Mouse (Mus musculus) CD4-positive, CD25-positive, alpha-beta regulatory T cell, adult 2 months (primary cell): ENCODE data around the gene Poln.
A peak's percentile ranks its signal among the peaks of the same experiment; 100 is the strongest.

ENCODE experiments used
- DNase-seq: peaks from one replicate; pipeline ENCODE4 v3.0.0-alpha.2; 2012; ENCODE audit warnings: low read depth, low spot score

The Poln gene

GRCm38 (mm10) chr5:34168950-34169891 is at the start of gene Poln, which contains the start of gene Haus3:
Gene Poln, minus strand, starts transcription at chr5:34169448.
Gene Haus3, minus strand, starts transcription at chr5:34169527.
- DNase-seq = peak; percentile 99

DNA sequence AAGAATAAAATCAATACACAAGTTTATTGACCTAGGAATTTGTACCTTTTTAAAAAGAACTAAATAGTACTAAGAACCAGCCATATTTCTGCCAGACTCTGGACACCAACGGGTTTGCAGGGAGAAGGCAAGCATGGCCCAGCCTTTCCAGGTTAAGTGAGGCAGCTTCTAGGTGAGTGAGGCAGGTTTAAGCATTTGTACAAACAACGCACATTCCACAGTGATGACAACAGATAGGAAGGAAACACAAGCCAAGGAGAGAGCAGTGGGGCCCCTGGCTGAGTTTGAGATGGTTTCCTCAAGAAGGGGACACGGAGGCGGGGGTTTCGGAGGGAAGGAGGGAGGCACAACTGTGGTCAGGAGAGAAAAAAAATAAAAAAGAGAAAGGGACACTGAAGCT is 49.4 kb upstream of the Poln start:
- no peak for DNase-seq

DNA sequence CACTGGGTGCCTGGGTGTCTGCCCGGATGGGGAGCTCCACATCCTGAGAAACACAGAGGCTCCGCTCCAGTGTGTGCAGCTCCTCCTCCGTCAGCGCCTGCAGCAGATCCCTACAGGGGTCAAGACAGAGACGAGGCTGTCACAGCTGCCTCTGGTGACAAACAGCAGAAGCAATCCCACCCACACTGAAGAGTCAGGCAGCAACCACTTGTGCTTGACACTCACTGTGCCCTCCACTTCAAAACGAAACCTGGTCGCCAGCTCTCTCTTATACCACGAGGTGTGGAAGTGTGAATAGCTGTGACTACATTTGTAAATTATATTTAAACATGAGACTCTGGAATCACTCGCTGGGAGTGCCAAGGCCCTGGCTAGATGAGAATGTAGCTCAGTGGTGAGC is 48.5 kb upstream of the Poln start:
- no peak for DNase-seq

- no peak for DNase-seq
Measured at GRCm38 (mm10) chr5:34216025-34216424, 46.8 kb upstream of the Poln start.

DNA sequence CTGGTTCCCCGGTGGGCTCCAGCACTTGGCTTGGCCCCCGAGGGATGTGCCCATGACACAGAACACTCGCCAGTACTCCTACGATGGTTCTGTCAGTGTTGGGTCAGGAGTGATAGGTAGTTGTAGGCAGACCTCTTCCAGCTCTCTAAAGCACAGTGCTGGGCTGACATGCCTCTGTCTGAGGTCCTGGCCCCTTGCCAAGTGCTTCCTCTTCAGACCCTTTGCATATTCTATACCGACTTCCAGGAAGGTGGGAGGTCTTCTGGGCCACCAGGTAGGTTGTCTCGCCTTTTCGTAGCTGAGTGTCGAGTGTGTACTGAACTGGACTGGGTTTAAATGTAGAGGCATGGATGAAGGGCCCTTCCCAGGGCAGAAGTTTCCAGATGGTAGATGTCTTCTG is 44.4 kb upstream of the Poln start:
- no peak for DNase-seq

DNA sequence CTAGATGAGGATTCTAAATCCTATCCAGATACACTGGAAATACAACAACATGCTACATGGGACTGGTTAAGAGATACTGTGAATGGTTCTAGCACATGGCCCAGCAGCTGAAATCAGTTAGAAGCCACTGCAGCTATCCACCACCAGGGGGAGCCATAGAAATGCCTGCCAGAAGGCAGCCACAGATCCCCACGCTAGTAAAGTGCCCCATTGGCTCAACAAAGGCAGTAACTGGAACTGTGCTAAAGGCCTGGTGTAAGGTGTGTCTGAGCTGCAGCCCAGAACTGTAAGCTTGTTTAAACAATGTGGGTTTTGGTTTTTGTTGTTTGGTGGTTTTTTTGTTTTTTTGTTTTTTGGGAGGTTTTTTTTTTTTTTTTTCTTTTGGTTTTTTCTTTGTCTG is 41.0 kb upstream of the Poln start:
- DNase-seq = peak; percentile 92

DNA sequence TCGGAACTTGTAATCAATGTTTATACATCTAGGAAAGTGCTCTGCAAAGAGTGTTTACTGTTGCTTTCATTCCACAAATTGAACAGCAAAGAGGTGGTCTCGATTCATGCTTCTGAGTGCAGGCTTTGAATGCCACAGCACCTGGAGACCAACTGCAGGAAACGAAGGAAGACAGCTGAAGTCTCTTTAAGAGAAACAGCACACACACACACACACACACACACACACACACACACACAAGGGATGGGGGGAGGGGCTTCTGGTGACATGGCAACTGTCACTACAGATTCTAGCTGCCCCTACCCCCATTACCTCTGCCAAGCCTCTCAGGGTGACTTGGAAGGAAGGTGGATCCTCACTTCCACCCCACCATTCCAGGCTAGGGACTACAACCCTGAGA is 38.3 kb upstream of the Poln start:
- DNase-seq = peak; percentile 57

- no peak for DNase-seq
Measured at GRCm38 (mm10) chr5:34205788-34206187, 36.5 kb upstream of the Poln start.

DNA sequence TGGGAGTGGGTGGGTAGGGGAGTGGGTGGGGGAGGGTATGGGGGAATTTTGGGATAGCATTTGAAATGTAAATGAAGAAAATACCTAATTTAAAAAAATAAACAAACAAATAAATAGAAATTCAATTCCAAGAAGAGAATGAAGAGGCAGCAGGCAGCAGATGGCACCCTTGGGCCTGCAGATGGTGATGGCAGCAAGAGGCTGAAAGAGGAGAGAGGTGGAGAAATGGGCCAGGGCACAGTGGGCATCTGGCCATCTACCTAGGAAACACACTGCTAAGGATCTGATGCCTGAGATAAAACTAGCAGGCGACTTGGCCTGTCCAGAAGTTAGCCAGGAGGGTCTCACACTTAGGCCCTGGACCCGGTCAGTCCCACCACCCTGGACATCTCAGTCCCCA is 35.7 kb upstream of the Poln start:
- DNase-seq = no peak

DNA sequence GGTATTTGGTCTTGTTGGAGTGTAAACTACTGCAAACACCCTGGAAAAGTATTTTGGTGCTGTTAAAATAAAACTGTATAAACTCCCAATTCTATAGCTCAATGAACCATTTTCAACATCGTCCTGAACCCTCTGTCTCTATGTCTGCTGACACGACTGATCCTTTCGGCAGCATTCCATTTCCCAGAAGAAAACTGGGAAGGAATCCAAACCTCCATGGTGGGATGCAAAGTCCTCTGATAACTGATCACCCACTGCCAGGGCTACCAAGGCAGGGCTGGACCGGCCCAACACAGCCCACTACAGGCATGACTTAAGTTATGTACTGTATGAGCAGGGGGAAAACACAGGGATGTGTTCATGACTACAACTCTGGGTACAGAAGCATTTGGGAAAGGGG is 32.8 kb upstream of the Poln start:
- no peak for DNase-seq

- DNase-seq = peak; percentile 63
Measured at GRCm38 (mm10) chr5:34201396-34201795, 32.1 kb upstream of the Poln start.

- DNase-seq = peak; percentile 51
Measured at GRCm38 (mm10) chr5:34198615-34199014, 29.4 kb upstream of the Poln start.

DNA sequence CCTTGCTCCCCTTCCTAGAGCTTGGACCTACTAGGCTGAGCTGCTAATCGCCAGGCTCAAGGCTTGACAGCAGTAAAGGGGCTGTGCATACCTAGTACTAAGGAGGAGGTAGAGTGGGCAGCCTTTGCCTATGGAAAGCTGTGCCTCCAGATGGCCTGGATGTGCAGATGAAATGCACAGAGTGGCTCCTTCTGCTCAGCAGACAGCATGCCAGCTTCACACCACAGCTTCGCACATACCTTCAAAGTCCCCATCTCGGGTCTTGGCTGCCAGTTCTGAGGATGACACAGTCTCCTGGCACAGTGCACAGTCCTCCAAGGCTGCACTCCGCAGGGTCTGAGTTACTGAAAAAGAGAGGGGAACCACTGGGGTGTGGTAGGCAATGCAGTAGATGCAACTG is 28.0 kb upstream of the Poln start:
- DNase-seq = peak; percentile 38

- peak; percentile 95 for DNase-seq
Measured at GRCm38 (mm10) chr5:34196423-34196822, 27.2 kb upstream of the Poln start.

GRCm38 (mm10) chr5:34195786-34196185 is 26.5 kb upstream of the Poln start:
- peak; percentile 47 for DNase-seq

DNA sequence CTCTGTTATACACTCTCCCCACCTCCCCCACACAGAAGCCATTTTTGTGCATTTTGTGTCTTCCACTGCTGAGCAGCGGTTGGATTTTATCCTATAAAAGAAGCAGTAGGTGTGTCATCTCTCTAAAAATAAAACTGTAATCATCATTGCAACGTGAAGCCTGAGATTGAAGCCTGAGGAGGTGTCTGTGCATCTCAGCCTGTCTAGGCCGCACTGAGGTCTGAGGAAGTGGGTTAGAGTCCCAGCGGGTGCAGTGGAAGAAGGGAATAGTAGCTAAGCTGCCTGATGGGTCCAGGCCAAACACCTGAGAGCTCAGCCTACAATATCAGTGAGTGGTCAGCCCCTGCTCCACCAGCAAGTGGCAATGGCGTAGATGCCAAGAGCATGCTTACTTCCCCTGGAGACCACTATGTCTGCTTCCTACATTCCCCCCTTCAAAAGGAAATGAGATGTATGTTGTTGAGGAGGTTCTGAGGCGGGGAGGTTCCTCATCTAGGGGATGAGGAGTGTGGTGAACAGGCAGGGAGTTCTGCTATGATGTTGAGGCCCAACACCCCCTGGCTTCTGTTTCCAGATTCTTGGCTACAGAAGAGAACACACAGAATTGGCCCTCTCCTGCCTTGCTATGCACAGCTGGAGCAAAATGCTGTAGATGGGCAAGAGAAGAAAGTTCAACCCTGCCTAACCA is 25.9 kb upstream of the Poln start:
- peak; percentile 50 for DNase-seq

DNA sequence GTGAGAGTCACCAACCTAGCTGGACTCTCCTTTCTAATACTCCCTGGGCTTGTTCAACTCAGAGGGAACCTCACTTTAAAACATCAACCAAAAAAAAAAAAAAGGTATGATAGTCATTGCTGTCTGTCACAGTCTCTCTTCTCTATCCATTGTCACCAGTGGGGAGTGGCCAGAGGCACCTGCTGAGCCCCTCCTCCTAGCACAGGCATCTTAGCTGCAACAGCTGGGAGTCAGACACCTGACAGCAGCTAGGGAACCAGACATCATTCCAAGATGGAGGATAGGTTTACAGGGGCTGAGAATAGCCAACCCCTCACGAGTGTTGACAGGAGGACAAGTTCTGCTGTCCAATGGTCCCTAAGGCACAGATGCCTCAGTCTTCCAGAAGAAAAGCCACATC is 25.2 kb upstream of the Poln start:
- DNase-seq = peak; percentile 35

DNA sequence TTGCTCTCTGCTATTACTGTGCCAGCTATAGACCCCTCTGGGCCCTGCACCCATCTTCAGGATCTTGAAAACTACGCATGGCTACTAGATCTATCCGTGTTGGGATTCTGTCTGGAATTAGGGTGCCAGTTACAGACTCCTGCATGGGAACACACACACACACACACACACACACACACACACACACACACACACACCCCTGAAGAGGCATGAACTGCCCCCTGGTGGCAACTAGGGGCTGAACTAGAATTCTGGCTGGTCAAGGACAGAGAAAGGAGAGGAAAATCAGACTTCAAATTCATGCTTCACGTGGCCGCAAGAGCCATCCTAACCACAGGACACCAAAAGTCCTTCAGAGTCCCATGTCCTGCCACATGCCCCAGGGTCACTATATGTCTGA is 22.6 kb upstream of the Poln start:
- peak; percentile 54 for DNase-seq

- no peak for DNase-seq
Measured at GRCm38 (mm10) chr5:34191021-34191420, 21.8 kb upstream of the Poln start.

DNA sequence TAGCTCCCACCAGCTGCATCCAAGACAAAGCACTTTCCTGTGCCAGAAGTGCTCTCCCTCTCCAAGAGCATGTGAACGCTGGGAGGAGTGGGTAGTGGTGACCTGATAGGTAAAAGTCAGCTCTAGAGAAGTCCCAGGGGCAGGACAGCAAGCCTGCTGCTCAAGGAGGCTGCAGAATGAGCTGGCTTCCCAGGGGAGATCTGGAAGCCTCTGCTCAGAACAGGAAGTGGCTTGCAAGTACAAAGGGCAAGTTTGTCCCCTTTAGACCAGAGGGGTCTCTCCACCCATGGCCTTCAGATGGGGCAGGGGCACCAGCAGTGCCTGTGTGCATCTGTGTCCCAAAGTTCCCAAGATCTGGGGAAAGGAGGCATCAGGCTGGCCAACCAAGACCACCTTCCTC is 20.3 kb upstream of the Poln start:
- DNase-seq = no peak

- DNase-seq = no peak
Measured at GRCm38 (mm10) chr5:34188856-34189255, 19.6 kb upstream of the Poln start.

DNA sequence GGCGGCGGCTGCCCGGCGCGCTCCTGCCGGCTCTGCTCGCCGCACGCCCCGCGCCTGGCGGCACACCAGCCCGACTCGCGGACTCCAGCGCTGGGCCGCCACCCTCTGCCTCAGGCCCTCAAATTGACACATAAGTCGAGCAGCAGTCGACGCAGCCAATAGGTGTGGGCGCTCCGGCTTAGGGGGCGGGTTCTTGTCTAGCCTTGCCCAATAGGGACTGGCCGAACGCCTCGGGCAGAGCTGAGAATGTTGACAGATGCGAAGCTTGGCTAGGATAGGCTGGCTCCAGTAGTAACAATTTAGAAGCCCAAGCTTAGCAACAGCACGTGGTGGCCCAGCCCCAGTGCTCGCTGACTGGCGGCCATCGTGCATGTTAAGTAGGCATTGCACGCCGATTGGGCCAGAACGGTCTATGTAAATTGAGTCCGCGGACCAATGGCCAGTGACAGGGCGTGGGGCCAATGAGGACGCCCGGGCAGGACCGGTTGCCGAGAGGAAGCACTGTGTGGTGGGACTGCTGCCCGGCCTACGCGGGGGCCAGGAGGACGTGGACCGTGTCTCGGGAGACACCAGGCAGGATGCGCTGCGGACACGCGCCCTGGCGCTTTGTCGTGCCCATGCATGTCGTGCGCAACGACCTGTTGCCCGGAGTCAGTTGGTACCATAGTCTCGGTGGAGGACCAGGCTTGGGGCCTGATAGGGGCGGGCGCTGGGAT is 18.5 kb upstream of the Poln start, which contains the start of gene Mxd4:
Mxd4 (minus strand) TSS at position 120 of the 716 bp plus-strand sequence.
- peak; percentile 98 for DNase-seq
